Mouse (Mus musculus): ENCODE results near the gene Naa25. TPM values are rescaled to one million over a fixed set of nuclear protein-coding genes. Genes with fewer than 3 reads are reported as not detected.

Naa25 gene
- polyA plus RNA-seq, 1 experiment from 2014 or later: 49.9 TPM

GRCm38 (mm10) chr5:121455510-121456265, 58.0 kb downstream of the Naa25 start:
- no peak for ATAC-seq (ENCODE audit: low FRiP score, low read depth)
- 78% methylated on average over 9 of the region's 9 CpGs for WGBS

GRCm38 (mm10) chr5:121461339-121462170, 63.8 kb downstream of the Naa25 start:
- Histone ChIP-seq H3K27me3 (replicated peaks) (no peaks in the 10 kb centered on the region), H3K9ac (no peak overlapping the region), H3K4me1 (no peaks in the 10 kb centered on the region), H3K4me2 (replicated peaks) (no peak overlapping the region), H3K36me3 (no peaks in the 10 kb centered on the region), H3K27ac (no peak overlapping the region), H3K4me3 (no peak overlapping the region), H3K9me3 (no peaks in the 10 kb centered on the region)
- ATAC-seq (ENCODE audit: low FRiP score, low read depth): no peak
- 67% methylated on average over 4 of the region's 4 CpGs for WGBS

More at GRCm38 (mm10) chr5:121455510-121456265, 58.0 kb downstream of the Naa25 start:
- Histone ChIP-seq H3K27ac (no peak overlapping the region), H3K9me3 (no peaks in the 10 kb centered on the region), H3K4me3 (no peak overlapping the region), H3K4me2 (replicated peaks) (no peak overlapping the region), H3K27me3 (replicated peaks) (no peaks in the 10 kb centered on the region), H3K9ac (no peak overlapping the region), H3K36me3 (no peaks in the 10 kb centered on the region), H3K4me1 (peaks cover 14% of the 10 kb centered on the region)

- 47% methylated on average over 1 of the region's 1 CpGs for WGBS
- ATAC-seq (ENCODE audit: low FRiP score, low read depth): no peak
- Histone ChIP-seq H3K27ac (no peak overlapping the region), H3K36me3 (no peaks in the 10 kb centered on the region), H3K9me3 (no peaks in the 10 kb centered on the region), H3K9ac (no peak overlapping the region), H3K27me3 (replicated peaks) (no peaks in the 10 kb centered on the region), H3K4me1 (no peaks in the 10 kb centered on the region), H3K4me2 (replicated peaks) (no peak overlapping the region), H3K4me3 (no peak overlapping the region)
Measured at GRCm38 (mm10) chr5:121462171-121462502, 64.4 kb downstream of the Naa25 start.

GRCm38 (mm10) chr5:121462967-121463366, 65.2 kb downstream of the Naa25 start:
- no peak for ATAC-seq (ENCODE audit: low FRiP score, low read depth)
- Histone ChIP-seq H3K27ac (no peak overlapping the region), H3K9me3 (no peaks in the 10 kb centered on the region), H3K4me2 (replicated peaks) (no peak overlapping the region), H3K4me1 (no peaks in the 10 kb centered on the region), H3K4me3 (no peak overlapping the region), H3K9ac (no peak overlapping the region), H3K36me3 (no peaks in the 10 kb centered on the region), H3K27me3 (replicated peaks) (no peaks in the 10 kb centered on the region)
- WGBS: 57% methylated on average over 5 of the region's 5 CpGs

GRCm38 (mm10) chr5:121463601-121464250, 66.0 kb downstream of the Naa25 start:
- WGBS: 81% methylated on average over 5 of the region's 5 CpGs
- Histone ChIP-seq H3K9ac (no peak overlapping the region), H3K4me2 (replicated peaks) (no peak overlapping the region), H3K36me3 (no peaks in the 10 kb centered on the region), H3K4me3 (no peak overlapping the region), H3K9me3 (no peaks in the 10 kb centered on the region), H3K27ac (no peak overlapping the region), H3K4me1 (no peaks in the 10 kb centered on the region), H3K27me3 (replicated peaks) (no peaks in the 10 kb centered on the region)
- ATAC-seq (ENCODE audit: low FRiP score, low read depth): no peak

GRCm38 (mm10) chr5:121469566-121469965, 71.8 kb downstream of the Naa25 start:
- no peak for ATAC-seq (ENCODE audit: low FRiP score, low read depth)
- 44% methylated on average over 3 of the region's 3 CpGs for WGBS
- no peaks in the 10 kb centered on the region for H3K4me1 ChIP-seq
- no peak overlapping the region for H3K9ac ChIP-seq
- H3K27me3 ChIP-seq (replicated peaks): no peaks in the 10 kb centered on the region
- H3K4me3 ChIP-seq: no peak overlapping the region
- no peaks in the 10 kb centered on the region for H3K36me3 ChIP-seq
- no peak overlapping the region for H3K4me2 ChIP-seq (replicated peaks)
- no peak overlapping the region for H3K27ac ChIP-seq
- no peaks in the 10 kb centered on the region for H3K9me3 ChIP-seq

GRCm38 (mm10) chr5:121472411-121472810, 74.7 kb downstream of the Naa25 start:
- WGBS: 93% methylated on average over 2 of the region's 2 CpGs
- no peak for ATAC-seq (ENCODE audit: low FRiP score, low read depth)

GRCm38 (mm10) chr5:121474610-121475009, 76.9 kb downstream of the Naa25 start:
- Histone ChIP-seq H3K4me1 (no peaks in the 10 kb centered on the region), H3K27ac (no peak overlapping the region), H3K4me3 (no peak overlapping the region), H3K9ac (no peak overlapping the region), H3K27me3 (replicated peaks) (no peaks in the 10 kb centered on the region), H3K4me2 (replicated peaks) (no peak overlapping the region), H3K9me3 (no peaks in the 10 kb centered on the region), H3K36me3 (no peaks in the 10 kb centered on the region)
- no peak for ATAC-seq (ENCODE audit: low FRiP score, low read depth)
- WGBS: 87% methylated on average over 7 of the region's 7 CpGs

More at GRCm38 (mm10) chr5:121472411-121472810, 74.7 kb downstream of the Naa25 start:
- Histone ChIP-seq H3K27me3 (replicated peaks) (no peaks in the 10 kb centered on the region), H3K27ac (no peak overlapping the region; the same call in 1 of the 2 replicates), H3K9ac (no peak overlapping the region), H3K4me2 (replicated peaks) (no peak overlapping the region), H3K4me3 (no peak overlapping the region), H3K4me1 (no peaks in the 10 kb centered on the region), H3K9me3 (no peaks in the 10 kb centered on the region), H3K36me3 (no peaks in the 10 kb centered on the region)

- no peaks in the 10 kb centered on the region for H3K27me3 ChIP-seq (replicated peaks)
- H3K4me3 ChIP-seq: no peak overlapping the region
- no peak overlapping the region for H3K27ac ChIP-seq
- H3K9me3 ChIP-seq: no peaks in the 10 kb centered on the region
- no peak overlapping the region for H3K9ac ChIP-seq
- H3K4me1 ChIP-seq: no peaks in the 10 kb centered on the region
- no peak overlapping the region for H3K4me2 ChIP-seq (replicated peaks)
- H3K36me3 ChIP-seq: no peaks in the 10 kb centered on the region
- ATAC-seq (ENCODE audit: low FRiP score, low read depth): no peak
- WGBS: 87% methylated on average over 1 of the region's 1 CpGs
Measured at GRCm38 (mm10) chr5:121476040-121476439, 78.3 kb downstream of the Naa25 start.

GRCm38 (mm10) chr5:121477680-121478079, 79.9 kb downstream of the Naa25 start:
- Histone ChIP-seq H3K9ac (no peak overlapping the region), H3K36me3 (no peaks in the 10 kb centered on the region), H3K4me3 (no peak overlapping the region), H3K4me2 (replicated peaks) (no peak overlapping the region), H3K9me3 (no peaks in the 10 kb centered on the region), H3K27ac (no peak overlapping the region), H3K27me3 (replicated peaks) (no peaks in the 10 kb centered on the region), H3K4me1 (no peaks in the 10 kb centered on the region)
- no peak for ATAC-seq (ENCODE audit: low FRiP score, low read depth)
- 43% methylated on average over 3 of the region's 3 CpGs for WGBS

- no peak overlapping the region for H3K27ac ChIP-seq
- H3K4me3 ChIP-seq: no peak overlapping the region
- H3K4me2 ChIP-seq (replicated peaks): no peak overlapping the region
- H3K36me3 ChIP-seq: no peaks in the 10 kb centered on the region
- H3K9me3 ChIP-seq: no peaks in the 10 kb centered on the region
- H3K27me3 ChIP-seq (replicated peaks): no peaks in the 10 kb centered on the region
- H3K4me1 ChIP-seq: no peaks in the 10 kb centered on the region
- no peak overlapping the region for H3K9ac ChIP-seq
- WGBS: 79% methylated on average over 5 of the region's 5 CpGs
- ATAC-seq (ENCODE audit: low FRiP score, low read depth): no peak
Measured at GRCm38 (mm10) chr5:121484801-121485200, 87.1 kb downstream of the Naa25 start.

- no peak overlapping the region for H3K27ac ChIP-seq
- no peak for ATAC-seq (ENCODE audit: low FRiP score, low read depth)
- H3K27me3 ChIP-seq (replicated peaks): no peaks in the 10 kb centered on the region
- no peaks in the 10 kb centered on the region for H3K4me1 ChIP-seq
- H3K36me3 ChIP-seq: no peaks in the 10 kb centered on the region
- H3K4me3 ChIP-seq: no peak overlapping the region
- H3K9ac ChIP-seq: no peak overlapping the region
- WGBS: 78% methylated on average over 8 of the region's 8 CpGs
- no peaks in the 10 kb centered on the region for H3K9me3 ChIP-seq
- no peak overlapping the region for H3K4me2 ChIP-seq (replicated peaks)
Measured at GRCm38 (mm10) chr5:121493305-121493704, 95.6 kb downstream of the Naa25 start.
